Mouse (Mus musculus) stomach, postnatal 0 days (tissue): ENCODE data around the gene Gm10203. TPM values are rescaled to one million over a fixed set of nuclear protein-coding genes. Genes with fewer than 3 reads are reported as not detected.
"Not testable (repeated sequence)": the region's sequence is repeated elsewhere in the genome, so short reads cannot be mapped to it uniquely, and the experiment has no call there.

Experiments
- ATAC-seq: fragments of 200-750 bp; cut with Nextera tagmentation; 2 replicates; pipeline ENCODE4 v1.8.0; 2017; ENCODE audit not compliant: low FRiP score, low TSS enrichment
- DNase-seq: peaks from one replicate; pipeline ENCODE4 v3.0.0-alpha.2; 2016; ENCODE audit warnings: low spot score
- H3K27ac ChIP-seq: fragments of 300-500 bp; sonication (generic); replicated peaks from 2 replicates; pipeline ENCODE4 v1.5.1; 2014; ENCODE audit warnings: mild to moderate bottlenecking, control low read depth
- H3K27me3 ChIP-seq: fragments of 300-500 bp; sonication (generic); 2 replicates; pipeline ENCODE4 v1.6.1; 2014; ENCODE audit warnings: low read length; ENCODE audit not compliant: control insufficient read depth, insufficient read depth
- H3K36me3 ChIP-seq: fragments of 300-500 bp; sonication (generic); 2 replicates; pipeline ENCODE4 v1.6.1; 2014; ENCODE audit warnings: low read length, mixed read lengths; ENCODE audit not compliant: control insufficient read depth, insufficient read depth
- H3K4me1 ChIP-seq: fragments of 300-500 bp; sonication (generic); replicated peaks from 2 replicates; pipeline ENCODE4 v1.6.1; 2014; ENCODE audit warnings: antibody characterized with exemption; ENCODE audit not compliant: control insufficient read depth, insufficient read depth
- H3K4me2 ChIP-seq: fragments of 300-500 bp; sonication (generic); replicated peaks from 2 replicates; pipeline ENCODE4 v1.6.1; 2014; ENCODE audit warnings: low read depth, mild to moderate bottlenecking, control low read depth, moderate library complexity
- H3K4me3 ChIP-seq: fragments of 300-500 bp; sonication (generic); 2 replicates; pipeline ENCODE4 v1.5.1; 2014; ENCODE audit warnings: low read depth, low read length, control low read depth
- H3K9ac ChIP-seq: fragments of 300-500 bp; sonication (generic); 2 replicates; pipeline ENCODE4 v1.6.1; 2014; ENCODE audit warnings: mild to moderate bottlenecking, low read length, control low read depth, mixed read lengths
- H3K9me3 ChIP-seq: fragments of 300-500 bp; sonication (generic); 2 replicates; pipeline ENCODE4 v1.6.1; 2016; ENCODE audit warnings: low read length; ENCODE audit not compliant: control insufficient read depth
- CTCF ChIP-seq: IDR thresholded peaks from 2 replicates; pipeline ENCODE4 v1.5.1; 2016; ENCODE audit warnings: antibody characterized with exemption, low read depth, mild to moderate bottlenecking, moderate library complexity
- EP300 ChIP-seq: optimal IDR thresholded peaks from 2 replicates; pipeline ENCODE3; 2016; ENCODE audit warnings: antibody characterized with exemption
- WGBS: fragments of 180-500 bp; shearing (Covaris S2); extraction: QIAGEN DNeasy Blood & Tissue Kit; methylation state at CpG from one replicate; pipeline ENCODE4 v1.1.7; 2014; 5-methylcytosine and 5-hydroxymethylcytosine counted together
- polyA plus RNA-seq: library from polyadenylated mRNA; unstranded; fragments of >200 nt; fragmentation: Nextera tagmentation; extraction: Ambion mirVana; gene quantifications from 2 replicates; pipeline ENCODE4 v1.2.1, GENCODE M21; 2015

The Gm10203 gene
- polyA plus RNA-seq, 1 experiment from 2014 or later = not detected

- Histone ChIP-seq H3K9me3 (no peaks in the 10 kb centered on the region), H3K9ac (no peak overlapping the region), H3K4me1 (0 out of 2 replicates have a peak, but pooled peaks cover 4% of the 10 kb centered on the region), H3K27me3 (no peaks in the 10 kb centered on the region), H3K4me2 (no peak overlapping the region), H3K4me3 (no peak overlapping the region), H3K27ac (no peak overlapping the region), H3K36me3 (peaks cover 4% of the 10 kb centered on the region; the same call in 1 of the 2 replicates)
- TF ChIP-seq EP300 = no peak
- peak; percentile 52 for TF ChIP-seq CTCF
- ATAC-seq = no peak
- DNase-seq = no peak
- WGBS = 33% methylated on average over 6 of the region's 6 CpGs
These were observed 23.6 kb downstream of the Gm10203 start for GRCm38 (mm10) chr6:149153473-149154115.

GRCm38 (mm10) chr6:149154116-149155030, 24.4 kb downstream of the Gm10203 start:
- WGBS = 21% methylated on average over 8 of the region's 8 CpGs
- H3K4me2 ChIP-seq = no peak overlapping the region
- no peak overlapping the region for H3K4me3 ChIP-seq
- H3K9me3 ChIP-seq = no peaks in the 10 kb centered on the region
- TF ChIP-seq CTCF (no peak), EP300 (no peak)
- no peaks in the 10 kb centered on the region for H3K27me3 ChIP-seq
- peaks cover 4% of the 10 kb centered on the region; the same call in 1 of the 2 replicates for H3K36me3 ChIP-seq
- ATAC-seq (no peak), DNase-seq (no peak)
- H3K9ac ChIP-seq = no peak overlapping the region
- 0 out of 2 replicates have a peak, but pooled peaks cover 4% of the 10 kb centered on the region for H3K4me1 ChIP-seq
- peak overlapping the region; percentile 35; the same call in 1 of the 2 replicates for H3K27ac ChIP-seq

- no peak overlapping the region for H3K9ac ChIP-seq
- 33% methylated on average over 3 of the region's 3 CpGs for WGBS
- DNase-seq = peak; percentile 44
- no peaks in the 10 kb centered on the region for H3K27me3 ChIP-seq
- peak overlapping the region; percentile 56 for H3K27ac ChIP-seq
- ATAC-seq = peak; percentile 65
- 0 out of 2 replicates have a peak, but pooled peaks cover 4% of the 10 kb centered on the region for H3K4me1 ChIP-seq
- peaks cover 4% of the 10 kb centered on the region; the same call in 1 of the 2 replicates for H3K36me3 ChIP-seq
- H3K4me2 ChIP-seq = no peak overlapping the region
- no peaks in the 10 kb centered on the region for H3K9me3 ChIP-seq
- TF ChIP-seq CTCF (no peak), EP300 (no peak)
- H3K4me3 ChIP-seq = no peak overlapping the region
These were observed 25.3 kb downstream of the Gm10203 start for GRCm38 (mm10) chr6:149155031-149155841.

- not testable (repeated sequence) for H3K4me3 ChIP-seq, H3K9ac ChIP-seq, ATAC-seq, H3K4me2 ChIP-seq, H3K36me3 ChIP-seq, H3K4me1 ChIP-seq, H3K9me3 ChIP-seq, H3K27ac ChIP-seq, H3K27me3 ChIP-seq, DNase-seq
- WGBS = 59% methylated on average over 3 of the region's 4 CpGs
These were observed 37.1 kb downstream of the Gm10203 start for GRCm38 (mm10) chr6:149167038-149167437.

- H3K9me3 ChIP-seq = no peaks in the 10 kb centered on the region; the same call in 1 of the 2 replicates
- no peaks in the 10 kb centered on the region for H3K27me3 ChIP-seq
- WGBS = 96% methylated on average over 1 of the region's 1 CpGs
- no peak overlapping the region for H3K4me3 ChIP-seq
- H3K27ac ChIP-seq = no peak overlapping the region
- no peak overlapping the region for H3K9ac ChIP-seq
- H3K4me1 ChIP-seq = no peaks in the 10 kb centered on the region
- DNase-seq (no peak), ATAC-seq (no peak)
- no peak overlapping the region for H3K4me2 ChIP-seq
- TF ChIP-seq EP300 = no peak
- TF ChIP-seq CTCF = no peak
- 0 out of 2 replicates have a peak, but pooled peaks cover 3% of the 10 kb centered on the region for H3K36me3 ChIP-seq
These were observed 37.7 kb downstream of the Gm10203 start for GRCm38 (mm10) chr6:149167672-149168071.
